Mouse (Mus musculus) T-helper 1 cell (primary cell): Measurements from ENCODE around the gene Sp3.

Experiments
- in situ Hi-C: fragments of 300-600 bp; cut with MboI, MseI; formaldehyde crosslinking; loops from one replicate; pipeline ENCODE4 v1.15.1; 2025; ENCODE audit warnings: high pct_unique_total_duplicates

Gene Sp3

GRCm38 (mm10) chr2:72994165-72994564 lies 13.9 kb upstream of the Sp3 start:
- in situ Hi-C loops: loop anchor here (25.0 kb wide), 1 partner anchor 893 kb away; the partner anchor contains the start of gene Atf2

DNA sequence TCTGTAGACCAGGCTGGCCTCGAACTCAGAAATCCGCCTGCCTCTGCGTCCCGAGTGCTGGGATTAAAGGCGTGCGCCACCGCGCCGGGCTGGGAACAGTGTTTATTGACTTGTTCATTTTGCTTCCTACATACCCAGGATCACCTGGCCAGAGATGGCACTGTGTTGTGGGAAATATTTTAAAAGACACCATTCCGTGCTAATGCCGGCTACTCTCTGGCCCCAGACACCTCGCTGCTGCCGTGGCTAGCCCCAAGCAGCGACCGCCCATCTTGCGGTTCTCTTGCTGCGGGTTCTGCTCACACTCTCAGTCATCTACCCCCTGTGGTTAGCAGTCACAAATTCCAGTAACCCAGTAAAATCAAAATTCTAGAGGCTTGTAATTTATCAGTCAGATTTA lies 12.3 kb upstream of the Sp3 start:
- in situ Hi-C loops: loop anchor here (25.0 kb wide), 1 partner anchor 895 kb away; the partner anchor contains the start of gene Atf2

DNA sequence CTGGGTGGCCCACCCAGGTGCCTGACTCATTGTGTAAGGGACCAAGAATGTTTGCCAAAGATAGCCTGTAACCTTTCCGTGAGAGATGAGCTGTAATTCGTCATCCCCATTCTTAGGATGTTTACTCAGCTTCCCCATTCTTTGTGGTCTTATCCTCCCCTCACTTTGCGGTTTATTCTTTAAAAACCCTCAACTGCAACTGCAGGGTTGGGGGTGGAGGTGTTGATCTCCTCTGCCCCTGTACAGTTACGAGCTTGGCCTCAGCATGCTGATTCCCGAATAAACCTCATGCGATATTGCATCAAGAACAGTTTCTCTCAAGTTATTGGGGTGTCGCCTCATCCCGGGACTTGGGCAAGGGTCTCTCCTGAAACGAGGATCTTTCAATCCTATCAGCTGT lies 8.7 kb upstream of the Sp3 start:
- in situ Hi-C loops: loop anchor here (25.0 kb wide), 1 partner anchor 898 kb away; the partner anchor contains the start of gene Atf2

DNA sequence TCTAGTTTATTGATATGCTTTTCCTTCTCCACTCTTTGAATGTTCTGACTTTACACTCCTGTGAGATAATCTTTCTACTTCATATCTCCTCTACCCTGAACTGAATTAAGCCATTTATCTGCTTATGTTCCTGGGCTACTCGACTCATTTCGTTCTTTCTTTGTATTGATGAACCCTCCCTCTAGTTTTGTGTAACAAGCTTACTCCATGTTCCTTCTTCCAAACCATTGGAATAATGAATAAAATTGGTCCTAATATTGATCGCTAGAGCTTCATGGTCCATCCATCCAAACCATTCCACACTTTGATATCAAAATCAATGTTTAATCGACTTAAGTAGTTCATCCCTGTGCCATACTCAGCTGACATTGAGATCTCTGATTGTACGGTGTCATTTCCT lies 6.4 kb upstream of the Sp3 start, which contains the start of gene Gm11084:
Gm11084 (minus strand) TSS at position 101 of the 400 bp plus-strand sequence.
- in situ Hi-C loops: loop anchor here (25.0 kb wide), 1 partner anchor 901 kb away; the partner anchor contains the start of gene Atf2

DNA sequence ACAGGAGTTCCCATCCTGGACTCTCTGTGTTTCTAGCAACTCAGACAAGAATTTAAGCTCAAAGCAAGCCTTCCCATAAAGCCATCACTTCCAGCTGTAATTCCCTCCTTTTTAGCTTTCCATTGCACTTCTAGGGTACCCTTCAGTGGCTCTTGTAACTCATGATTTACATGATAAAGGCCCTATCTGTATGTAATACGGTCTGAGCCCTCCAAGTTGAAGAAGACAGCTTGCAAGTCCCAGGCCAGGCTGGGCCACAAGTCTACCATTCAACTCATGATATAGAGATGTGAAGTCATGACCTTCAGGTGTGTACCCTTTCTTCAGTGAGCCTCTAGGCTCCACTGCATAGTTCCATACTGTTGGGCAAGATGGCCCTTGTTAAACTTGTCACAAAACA lies 5.3 kb upstream of the Sp3 start:
- in situ Hi-C loops: loop anchor here (25.0 kb wide), 1 partner anchor 902 kb away; the partner anchor contains the start of gene Atf2

GRCm38 (mm10) chr2:72984806-72985205 lies 4.6 kb upstream of the Sp3 start:
- in situ Hi-C loops: loop anchor here (25.0 kb wide), 1 partner anchor 902 kb away; the partner anchor contains the start of gene Atf2

DNA sequence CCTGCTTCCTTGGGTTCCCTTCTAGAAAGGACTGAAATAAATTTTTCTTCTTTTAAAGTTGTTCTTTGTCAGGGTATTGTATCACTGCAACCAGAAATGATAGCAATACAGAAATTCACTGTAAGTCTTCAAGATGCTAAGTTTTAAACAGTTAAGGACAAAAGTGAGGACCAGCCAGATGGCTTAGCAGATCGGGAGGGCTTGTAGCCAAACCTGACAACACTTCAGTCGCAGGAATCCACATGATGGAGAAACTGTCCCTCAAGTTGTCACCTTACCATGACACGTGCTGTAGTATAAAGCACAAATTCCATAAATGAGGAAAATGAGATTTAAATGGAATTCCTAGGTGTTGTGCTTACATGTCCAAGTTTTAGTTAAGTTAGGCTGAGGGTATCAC lies 3.0 kb upstream of the Sp3 start:
- in situ Hi-C loops: loop anchor here (25.0 kb wide), 1 partner anchor 904 kb away; the partner anchor contains the start of gene Atf2

DNA sequence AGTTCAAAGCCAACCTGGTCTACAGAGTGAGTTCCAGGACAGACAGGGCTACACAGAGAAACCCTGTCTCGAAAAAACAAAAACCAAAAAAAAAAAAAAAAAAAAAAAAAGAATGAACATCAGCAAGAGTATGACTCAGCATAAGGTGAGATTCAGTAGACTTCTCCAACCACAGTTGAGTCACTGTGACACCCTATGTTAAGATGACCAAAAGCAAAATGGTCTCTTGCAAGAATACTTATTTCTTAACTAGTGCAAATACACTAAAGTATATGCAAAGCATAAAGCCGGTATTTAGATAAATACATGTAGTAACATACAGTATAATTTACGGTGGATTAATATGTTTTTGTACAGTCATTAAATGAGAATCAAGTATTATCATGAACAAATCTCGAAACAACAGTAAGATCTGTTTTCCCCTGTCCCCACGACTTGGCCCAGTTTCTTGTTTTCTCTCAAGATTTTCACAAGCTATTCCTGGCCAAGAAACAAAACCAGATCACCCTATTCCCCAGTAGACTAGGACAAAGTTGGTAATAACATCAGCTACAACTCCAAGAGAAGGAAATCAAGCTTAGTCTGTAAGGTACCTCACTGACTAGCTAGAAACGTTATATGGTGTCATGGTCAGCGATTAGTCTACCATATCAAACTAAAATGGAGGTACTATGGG lies 2.0 kb upstream of the Sp3 start:
- in situ Hi-C loops: loop anchor here (25.0 kb wide), 1 partner anchor 905 kb away; the partner anchor contains the start of gene Atf2

GRCm38 (mm10) chr2:72981441-72982109 lies 1.3 kb upstream of the Sp3 start:
- in situ Hi-C loops: loop anchor here (25.0 kb wide), 1 partner anchor 906 kb away; the partner anchor contains the start of gene Atf2

DNA sequence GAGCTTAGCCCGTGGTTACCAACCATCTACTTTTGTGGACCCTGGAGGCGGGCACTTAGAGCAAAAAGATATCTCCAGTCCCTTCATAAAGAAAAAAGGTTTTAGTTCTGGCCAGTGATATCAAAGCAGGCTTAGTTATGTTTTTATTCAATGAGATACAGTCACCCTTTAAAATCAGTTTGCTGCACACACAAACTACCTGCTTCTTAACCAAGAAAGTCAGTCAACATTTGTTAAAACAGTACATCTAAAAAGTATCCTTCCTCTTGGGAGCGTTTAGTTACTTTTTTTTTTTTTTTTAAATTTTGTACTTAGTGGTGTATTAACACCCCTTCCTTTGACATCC lies 802 bp upstream of the Sp3 start:
- in situ Hi-C loops: loop anchor here (25.0 kb wide), 1 partner anchor 906 kb away; the partner anchor contains the start of gene Atf2

- in situ Hi-C loops: loop anchor here (25.0 kb wide), 1 partner anchor 908 kb away; the partner anchor contains the start of gene Atf2
Measured at GRCm38 (mm10) chr2:72979659-72980071, 581 bp downstream of the Sp3 start.

GRCm38 (mm10) chr2:72978901-72979658 lies 1.2 kb downstream of the Sp3 start:
- in situ Hi-C loops: loop anchor here (25.0 kb wide), 1 partner anchor 908 kb away; the partner anchor contains the start of gene Atf2

GRCm38 (mm10) chr2:72978473-72978872 lies 1.8 kb downstream of the Sp3 start:
- in situ Hi-C loops: loop anchor here (25.0 kb wide), 1 partner anchor 909 kb away; the partner anchor contains the start of gene Atf2

DNA sequence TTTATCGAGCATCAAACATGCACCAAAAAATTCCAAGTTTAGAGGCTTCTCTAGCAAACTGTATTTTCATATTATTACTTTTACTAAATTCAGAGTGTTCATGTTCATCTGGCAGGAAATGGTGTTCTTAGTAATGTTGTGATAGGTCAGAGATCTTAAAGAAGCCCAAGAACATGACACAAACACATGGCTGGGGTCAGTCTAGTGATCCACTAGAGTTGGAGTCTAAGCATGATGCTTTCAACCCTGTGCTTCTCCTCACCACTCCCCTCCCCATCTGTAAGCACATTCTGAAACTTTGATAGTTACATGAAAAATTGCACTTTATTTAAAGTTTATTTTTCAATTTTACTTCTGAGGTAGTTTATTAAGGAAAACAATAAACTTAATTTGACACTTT lies 3.0 kb downstream of the Sp3 start:
- in situ Hi-C loops: loop anchor here (25.0 kb wide), 1 partner anchor 910 kb away; the partner anchor contains the start of gene Atf2

DNA sequence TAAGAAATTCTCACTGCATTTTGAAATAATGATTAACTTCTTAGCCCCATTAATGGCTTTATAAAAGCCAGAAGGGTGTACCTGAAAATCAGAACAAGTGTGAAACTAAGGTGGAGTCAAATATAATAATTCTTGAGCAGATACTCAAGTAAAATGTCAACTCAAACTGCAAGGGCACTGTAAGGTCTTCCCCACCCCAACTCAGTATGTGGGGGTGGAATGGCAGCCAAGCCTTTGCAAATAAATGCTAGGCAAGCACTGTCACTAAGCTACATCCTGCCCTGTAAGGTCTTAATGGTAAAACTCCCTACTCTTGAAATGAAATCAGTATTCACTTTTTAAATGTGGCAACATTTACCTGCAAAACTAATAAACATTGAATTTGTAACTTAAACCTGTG lies 4.2 kb downstream of the Sp3 start:
- in situ Hi-C loops: loop anchor here (25.0 kb wide), 1 partner anchor 911 kb away; the partner anchor contains the start of gene Atf2

DNA sequence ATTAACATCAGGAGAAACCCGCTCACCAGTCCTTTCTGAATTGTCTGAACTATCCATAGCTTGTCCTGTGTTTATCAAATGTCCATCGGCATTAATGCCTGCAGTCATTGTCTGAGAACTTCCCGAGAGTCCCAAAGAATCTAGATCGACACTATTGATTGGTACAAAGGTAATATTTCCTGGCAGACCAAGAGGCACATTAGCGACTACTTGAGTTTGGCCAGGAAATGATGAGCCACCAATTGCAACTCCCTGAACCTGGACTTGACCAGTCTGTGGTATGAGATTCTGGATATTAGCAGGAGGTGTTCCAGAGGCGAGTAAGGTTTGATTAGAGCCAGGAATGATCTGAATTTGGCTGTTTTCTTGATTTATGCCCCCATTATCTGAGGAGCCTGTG lies 9.4 kb downstream of the Sp3 start:
- in situ Hi-C loops: no loop called here

- in situ Hi-C loops: no loop called here
Measured at GRCm38 (mm10) chr2:72970302-72970701, 9.9 kb downstream of the Sp3 start.

DNA sequence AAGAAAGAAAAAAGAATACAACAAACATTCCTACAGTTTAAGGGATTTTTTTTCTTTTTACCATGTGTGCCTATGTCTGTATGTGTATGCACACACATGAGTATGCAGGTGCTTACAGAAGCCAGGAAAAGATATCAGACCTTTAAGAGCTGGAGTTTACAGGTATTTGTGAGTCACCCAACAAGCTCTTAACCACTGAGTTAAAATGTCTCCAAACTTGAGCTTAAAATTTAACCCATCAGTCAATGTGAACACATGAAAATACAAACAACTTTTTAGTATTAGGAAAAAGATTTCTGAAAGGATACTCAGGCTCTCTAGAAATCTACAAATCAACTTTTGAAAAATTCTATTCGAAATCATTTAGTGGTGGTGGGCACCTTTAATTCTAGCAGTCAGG lies 11.7 kb downstream of the Sp3 start:
- in situ Hi-C loops: loop anchor here (5.0 kb wide), 1 partner anchor 96 kb away; no protein-coding TSS in a partner anchor

DNA sequence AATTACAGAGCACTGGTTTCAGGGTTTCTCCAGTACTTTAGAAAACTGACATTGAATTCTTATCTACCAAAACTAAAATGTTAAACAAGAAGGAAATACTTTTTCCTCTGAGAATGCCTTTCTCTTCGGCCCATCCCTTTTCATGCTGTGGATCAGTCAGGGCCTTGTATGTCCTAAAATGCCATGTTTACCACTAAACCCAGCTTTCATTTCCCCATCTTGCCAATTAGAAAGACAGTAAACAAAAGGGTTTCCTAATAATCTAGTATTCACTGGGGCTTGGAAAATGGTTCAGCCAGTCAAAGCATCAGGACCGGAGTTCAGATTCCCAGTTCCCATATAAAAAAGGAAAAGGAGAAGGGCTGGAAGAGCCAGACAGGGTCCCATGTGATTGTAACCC lies 14.8 kb downstream of the Sp3 start:
- in situ Hi-C loops: loop anchor here (5.0 kb wide), 1 partner anchor 93 kb away; no protein-coding TSS in a partner anchor

- in situ Hi-C loops: no loop called here
Measured at GRCm38 (mm10) chr2:72956415-72956814, 23.8 kb downstream of the Sp3 start.

DNA sequence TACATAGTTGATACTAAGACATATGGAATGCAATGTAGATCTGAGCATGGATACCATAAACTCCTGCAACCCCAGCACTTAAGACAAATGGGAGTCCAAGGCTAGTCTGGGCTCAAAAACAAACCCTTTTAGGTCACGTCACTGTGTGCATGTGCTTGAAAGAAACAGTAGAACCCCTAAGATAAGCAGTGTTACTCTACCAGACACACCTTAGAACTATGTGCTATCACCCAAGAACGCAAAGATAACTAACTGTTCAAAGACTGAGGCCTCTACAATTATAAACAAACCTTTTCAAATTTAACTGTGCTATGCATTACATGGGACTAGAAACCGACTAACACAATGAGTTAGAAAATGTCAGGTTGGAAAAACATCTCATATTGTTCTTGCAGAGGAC lies 27.3 kb downstream of the Sp3 start:
- in situ Hi-C loops: no loop called here
